Mouse (Mus musculus): ENCODE measurements at regions not wholly inside any gene's neighbourhood (a gene's known extent, or its start where the extent isn't known, plus 50 kb on each side); places are given as distances from the start of the nearest gene placed in this dataset.

DNA sequence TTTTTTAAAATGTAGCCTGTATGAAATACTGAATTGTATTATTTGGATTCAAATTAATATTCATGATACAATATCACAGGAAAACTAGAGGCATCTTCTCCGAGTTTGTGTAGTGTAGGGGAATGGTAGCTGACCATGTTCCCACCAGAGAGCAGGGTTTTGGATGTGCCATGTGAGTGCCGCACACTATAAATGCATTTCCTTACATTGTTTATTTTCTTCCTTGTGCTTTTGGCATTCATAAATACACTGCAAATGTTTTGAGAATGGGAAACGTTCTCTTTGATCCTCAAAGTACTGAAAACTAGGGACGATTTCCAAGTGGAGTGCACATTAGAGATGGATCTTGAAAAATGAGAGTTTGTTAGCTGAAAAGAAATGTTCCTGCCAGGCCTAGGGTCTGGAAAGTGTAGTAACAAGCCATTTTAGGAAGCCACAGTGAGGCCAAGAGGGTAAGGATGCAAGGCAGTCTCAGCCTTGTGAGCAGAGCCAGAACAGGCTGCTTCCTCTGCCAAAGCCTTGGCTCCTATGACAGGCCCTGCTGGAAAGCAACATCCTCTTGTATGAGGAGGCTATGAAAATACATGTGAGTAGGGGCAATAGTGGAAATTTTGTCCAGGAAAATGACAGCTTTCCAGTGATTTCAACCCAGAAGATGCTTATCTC is 331.8 kb downstream of the Inhba start:
- Histone ChIP-seq H3K9me3 (ENCODE audit: control insufficient read depth, low read length) (no peaks in the 10 kb centered on the region), H3K27ac (no peak overlapping the region), H3K4me3 (replicated peaks; ENCODE audit: low read length) (no peak overlapping the region), H3K36me3 (replicated peaks; ENCODE audit: control insufficient read depth, insufficient read depth) (no peaks in the 10 kb centered on the region), H3K9ac (no peak overlapping the region), H3K27me3 (ENCODE audit: control insufficient read depth, insufficient read depth, low read length) (no peaks in the 10 kb centered on the region), H3K4me1 (replicated peaks; ENCODE audit: control insufficient read depth, insufficient read depth, low read length) (no peaks in the 10 kb centered on the region), H3K4me2 (replicated peaks) (no peak overlapping the region)
- DNase-seq (ENCODE audit: low spot score) (no peak), ATAC-seq (ENCODE audit: low FRiP score) (no peak)
- 83% methylated on average over 4 of the region's 4 CpGs for WGBS

DNA sequence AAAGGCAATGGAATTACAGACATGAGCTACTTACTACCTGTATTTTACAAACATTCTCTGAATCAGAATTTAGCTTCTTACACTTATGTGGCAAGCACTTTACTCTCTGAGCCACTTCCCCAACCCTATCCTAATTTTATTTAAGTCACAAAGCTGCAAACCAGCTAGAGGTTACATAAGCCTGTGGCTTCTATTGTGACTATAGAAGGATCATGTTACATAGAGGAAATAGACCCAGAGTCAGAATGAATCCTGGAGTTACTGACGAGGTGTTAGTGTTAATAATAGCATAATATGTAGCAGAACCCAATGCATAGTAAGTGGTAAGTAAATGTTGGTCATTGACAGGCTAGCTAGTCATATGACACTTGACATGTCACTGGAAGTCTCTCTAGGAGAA is 337.7 kb downstream of the Inhba start:
- Histone ChIP-seq H3K27me3 (ENCODE audit: control insufficient read depth, insufficient read depth, low read length) (no peaks in the 10 kb centered on the region), H3K4me1 (replicated peaks; ENCODE audit: control insufficient read depth, insufficient read depth, low read length) (no peaks in the 10 kb centered on the region), H3K27ac (no peak overlapping the region), H3K9ac (no peak overlapping the region), H3K36me3 (replicated peaks; ENCODE audit: control insufficient read depth, insufficient read depth) (no peaks in the 10 kb centered on the region), H3K4me2 (replicated peaks) (no peak overlapping the region), H3K4me3 (replicated peaks; ENCODE audit: low read length) (no peak overlapping the region), H3K9me3 (ENCODE audit: control insufficient read depth, low read length) (no peaks in the 10 kb centered on the region)
- DNase-seq (ENCODE audit: low spot score) (no peak), ATAC-seq (ENCODE audit: low FRiP score) (no peak)
- WGBS: 43% methylated on average over 1 of the region's 1 CpGs

DNA sequence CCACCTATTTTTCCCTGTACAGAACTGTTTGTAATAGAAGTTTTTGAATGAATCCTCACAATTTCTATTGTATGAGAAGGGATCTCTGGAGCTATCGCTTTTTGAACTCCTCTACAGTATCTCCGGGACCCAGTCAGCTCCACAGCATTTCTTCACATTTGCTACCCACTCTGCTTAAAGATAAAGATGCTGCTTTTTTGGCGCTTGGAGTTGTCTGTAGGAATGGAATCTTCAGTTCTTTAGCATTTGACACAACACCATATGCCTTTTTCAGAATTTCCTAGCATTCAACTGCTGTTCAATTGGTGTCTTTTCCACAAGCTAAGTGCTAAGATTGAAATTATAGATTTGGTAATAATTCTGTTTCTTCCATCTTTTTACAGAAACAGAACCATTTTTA is 338.4 kb downstream of the Inhba start:
- no peak overlapping the region for H3K9ac ChIP-seq
- DNase-seq (ENCODE audit: low spot score) (no peak), ATAC-seq (ENCODE audit: low FRiP score) (no peak)
- no peaks in the 10 kb centered on the region for H3K27me3 ChIP-seq (ENCODE audit: control insufficient read depth, insufficient read depth, low read length)
- no peaks in the 10 kb centered on the region for H3K4me1 ChIP-seq (replicated peaks; ENCODE audit: control insufficient read depth, insufficient read depth, low read length)
- no peak overlapping the region for H3K4me2 ChIP-seq (replicated peaks)
- no peak overlapping the region for H3K4me3 ChIP-seq (replicated peaks; ENCODE audit: low read length)
- H3K27ac ChIP-seq: no peak overlapping the region
- H3K9me3 ChIP-seq (ENCODE audit: control insufficient read depth, low read length): no peaks in the 10 kb centered on the region
- 92% methylated on average over 3 of the region's 3 CpGs for WGBS
- no peaks in the 10 kb centered on the region for H3K36me3 ChIP-seq (replicated peaks; ENCODE audit: control insufficient read depth, insufficient read depth)

DNA sequence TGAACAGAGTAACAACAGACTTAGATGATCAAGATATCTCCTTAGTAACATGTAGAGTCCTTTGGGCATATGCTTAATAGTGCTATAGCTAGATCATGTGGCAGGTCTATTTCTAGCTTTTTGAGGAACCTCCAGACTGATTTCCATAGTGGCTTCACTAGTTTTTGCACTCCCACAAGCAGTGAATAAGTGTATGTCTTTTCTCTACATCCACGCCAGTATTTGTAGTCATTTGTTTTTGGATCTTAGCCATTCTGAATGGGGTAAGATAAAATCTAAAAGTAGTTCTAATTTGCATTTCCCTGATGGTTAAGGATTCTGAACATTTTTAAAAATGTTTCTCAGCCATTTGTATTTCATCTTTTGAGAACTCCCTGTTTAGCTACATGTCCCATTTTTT is 343.7 kb downstream of the Inhba start:
- Histone ChIP-seq H3K4me1 (replicated peaks; ENCODE audit: control insufficient read depth, insufficient read depth, low read length) (no peaks in the 10 kb centered on the region), H3K27me3 (ENCODE audit: control insufficient read depth, insufficient read depth, low read length) (no peaks in the 10 kb centered on the region), H3K4me3 (replicated peaks; ENCODE audit: low read length) (no peak overlapping the region), H3K27ac (no peak overlapping the region), H3K9ac (no peak overlapping the region), H3K4me2 (replicated peaks) (no peak overlapping the region), H3K9me3 (ENCODE audit: control insufficient read depth, low read length) (no peaks in the 10 kb centered on the region), H3K36me3 (replicated peaks; ENCODE audit: control insufficient read depth, insufficient read depth) (no peaks in the 10 kb centered on the region)
- DNase-seq (ENCODE audit: low spot score) (no peak), ATAC-seq (ENCODE audit: low FRiP score) (no peak)
- WGBS: 92% methylated on average over 1 of the region's 1 CpGs

DNA sequence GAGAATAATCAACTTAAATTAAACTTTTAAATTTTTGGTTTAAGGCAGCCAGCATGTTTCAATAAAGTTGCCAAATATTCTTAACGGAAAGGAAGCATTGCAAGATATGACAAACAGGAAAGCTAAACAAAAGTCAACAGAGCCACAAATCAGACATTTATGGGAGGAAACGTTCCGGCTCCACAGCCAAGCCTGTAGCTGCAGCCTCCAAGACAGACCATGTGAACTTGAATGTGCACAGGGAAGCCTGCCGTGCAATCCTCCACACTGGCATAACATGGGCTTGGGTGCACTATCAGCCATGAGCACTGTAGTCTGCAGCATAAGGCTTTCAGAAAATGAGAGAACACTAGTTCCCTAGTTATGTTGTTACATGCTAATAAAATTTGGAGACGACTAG is 367.8 kb downstream of the Inhba start:
- no peaks in the 10 kb centered on the region for H3K36me3 ChIP-seq (replicated peaks; ENCODE audit: control insufficient read depth, insufficient read depth)
- no peaks in the 10 kb centered on the region for H3K4me1 ChIP-seq (replicated peaks; ENCODE audit: control insufficient read depth, insufficient read depth, low read length)
- ATAC-seq (ENCODE audit: low FRiP score) (no peak), DNase-seq (ENCODE audit: low spot score) (no peak)
- no peaks in the 10 kb centered on the region for H3K27me3 ChIP-seq (ENCODE audit: control insufficient read depth, insufficient read depth, low read length)
- no peak overlapping the region for H3K27ac ChIP-seq
- H3K4me2 ChIP-seq (replicated peaks): no peak overlapping the region
- no peak overlapping the region for H3K9ac ChIP-seq
- H3K9me3 ChIP-seq (ENCODE audit: control insufficient read depth, low read length): no peaks in the 10 kb centered on the region
- H3K4me3 ChIP-seq (replicated peaks; ENCODE audit: low read length): no peak overlapping the region
- WGBS: 91% methylated on average over 5 of the region's 5 CpGs

DNA sequence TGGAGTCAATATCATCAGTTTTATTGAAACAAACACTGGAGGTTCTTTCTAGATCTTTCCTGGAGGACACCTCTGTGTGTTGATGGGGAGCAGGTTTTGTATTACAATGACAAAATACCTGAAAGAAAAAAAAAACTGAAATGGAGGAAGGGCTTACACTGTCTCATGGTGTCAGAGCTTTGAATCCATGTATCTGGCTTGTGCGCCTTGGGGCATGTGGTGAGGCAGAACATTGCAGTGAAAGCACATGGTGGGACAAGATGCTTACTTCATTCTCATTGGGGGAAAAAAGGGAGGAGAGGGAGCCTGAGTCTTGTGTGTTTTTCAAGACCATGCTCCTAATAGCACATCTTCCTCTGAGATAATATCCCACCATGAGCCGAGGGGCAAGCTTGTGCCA is 368.3 kb downstream of the Inhba start:
- 100% methylated on average over 2 of the region's 2 CpGs for WGBS
- H3K4me3 ChIP-seq (replicated peaks; ENCODE audit: low read length): no peak overlapping the region
- H3K4me2 ChIP-seq (replicated peaks): no peak overlapping the region
- no peak for DNase-seq (ENCODE audit: low spot score)
- no peaks in the 10 kb centered on the region for H3K36me3 ChIP-seq (replicated peaks; ENCODE audit: control insufficient read depth, insufficient read depth)
- no peaks in the 10 kb centered on the region for H3K4me1 ChIP-seq (replicated peaks; ENCODE audit: control insufficient read depth, insufficient read depth, low read length)
- no peak for ATAC-seq (ENCODE audit: low FRiP score)
- H3K9me3 ChIP-seq (ENCODE audit: control insufficient read depth, low read length): no peaks in the 10 kb centered on the region
- no peak overlapping the region for H3K9ac ChIP-seq
- H3K27ac ChIP-seq: no peak overlapping the region
- H3K27me3 ChIP-seq (ENCODE audit: control insufficient read depth, insufficient read depth, low read length): no peaks in the 10 kb centered on the region

DNA sequence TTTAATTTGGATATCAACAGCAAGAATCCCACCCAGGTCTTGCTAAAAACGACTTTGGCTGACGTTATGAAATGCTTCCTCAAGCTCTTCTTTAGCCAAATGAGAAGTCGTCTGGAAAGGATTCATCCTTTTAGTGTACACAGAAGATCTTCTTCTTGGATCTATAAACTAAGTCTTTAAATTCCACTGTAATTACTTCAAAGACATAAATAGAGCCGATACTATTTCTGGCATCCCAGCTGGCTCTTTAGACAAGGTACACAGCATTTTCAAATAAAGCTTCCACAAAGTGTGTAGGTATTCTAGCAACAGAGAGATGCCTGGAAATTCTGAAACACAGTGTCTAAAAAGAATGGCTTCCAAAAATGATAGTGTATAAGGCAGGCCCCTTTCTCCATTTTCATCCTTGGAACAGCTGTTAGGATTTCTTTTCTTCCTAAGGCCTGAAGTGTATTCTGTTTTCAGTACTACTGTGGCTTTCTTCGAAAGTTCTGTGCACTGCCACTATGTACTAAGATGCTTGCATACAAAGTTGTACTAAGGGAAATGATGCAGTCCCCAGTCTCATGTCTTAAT is 371.4 kb downstream of the Inhba start:
- DNase-seq (ENCODE audit: low spot score): no peak
- Histone ChIP-seq H3K27me3 (ENCODE audit: control insufficient read depth, insufficient read depth, low read length) (no peaks in the 10 kb centered on the region), H3K9ac (no peak overlapping the region), H3K9me3 (ENCODE audit: control insufficient read depth, low read length) (no peaks in the 10 kb centered on the region), H3K27ac (no peak overlapping the region), H3K4me1 (replicated peaks; ENCODE audit: control insufficient read depth, insufficient read depth, low read length) (no peaks in the 10 kb centered on the region), H3K4me2 (replicated peaks) (no peak overlapping the region), H3K36me3 (replicated peaks; ENCODE audit: control insufficient read depth, insufficient read depth) (no peaks in the 10 kb centered on the region), H3K4me3 (replicated peaks; ENCODE audit: low read length) (no peak overlapping the region)
- ATAC-seq (ENCODE audit: low FRiP score): no peak
- WGBS: 84% methylated on average over 5 of the region's 5 CpGs

DNA sequence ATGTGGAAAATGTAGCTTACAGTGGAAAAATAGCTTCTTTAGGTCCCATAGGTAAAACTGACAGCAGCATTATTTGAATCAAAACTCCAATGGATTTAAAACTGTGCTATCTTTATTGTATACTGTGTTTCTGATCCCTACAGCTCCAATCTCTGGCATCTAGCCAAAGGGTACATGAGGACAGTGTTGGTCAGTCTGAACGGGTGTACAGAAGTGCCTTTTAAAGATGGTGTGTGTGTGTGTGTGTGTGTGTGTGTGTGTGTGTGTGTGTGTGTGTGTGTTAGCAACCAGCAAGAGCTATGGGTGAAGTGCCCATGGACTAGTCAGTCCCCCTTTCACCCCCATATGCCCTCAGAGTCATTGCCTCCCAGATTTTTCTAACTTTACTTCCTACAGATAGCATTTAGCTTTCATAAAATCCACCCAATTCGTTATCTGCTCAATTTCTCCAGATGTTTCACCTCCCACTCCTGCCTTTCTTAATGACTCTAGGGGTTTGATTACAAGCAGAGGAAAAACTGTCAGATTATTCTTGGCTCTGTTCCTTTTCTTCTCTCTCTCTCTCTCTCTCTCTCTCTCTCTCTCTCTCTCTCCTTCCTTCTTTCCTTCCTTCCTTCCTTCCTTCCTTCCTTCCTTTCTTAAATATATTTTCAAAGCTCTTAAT is 404.8 kb downstream of the Inhba start:
- H3K9me3 ChIP-seq (ENCODE audit: control insufficient read depth, low read length): no peaks in the 10 kb centered on the region
- H3K27me3 ChIP-seq (ENCODE audit: control insufficient read depth, insufficient read depth, low read length): no peaks in the 10 kb centered on the region
- H3K4me2 ChIP-seq (replicated peaks): no peak overlapping the region
- 67% methylated on average over 2 of the region's 2 CpGs for WGBS
- H3K4me1 ChIP-seq (replicated peaks; ENCODE audit: control insufficient read depth, insufficient read depth, low read length): no peaks in the 10 kb centered on the region
- no peaks in the 10 kb centered on the region for H3K36me3 ChIP-seq (replicated peaks; ENCODE audit: control insufficient read depth, insufficient read depth)
- H3K27ac ChIP-seq: no peak overlapping the region
- DNase-seq (ENCODE audit: low spot score) (no peak), ATAC-seq (ENCODE audit: low FRiP score) (no peak)
- H3K9ac ChIP-seq: no peak overlapping the region
- no peak overlapping the region for H3K4me3 ChIP-seq (replicated peaks; ENCODE audit: low read length)

DNA sequence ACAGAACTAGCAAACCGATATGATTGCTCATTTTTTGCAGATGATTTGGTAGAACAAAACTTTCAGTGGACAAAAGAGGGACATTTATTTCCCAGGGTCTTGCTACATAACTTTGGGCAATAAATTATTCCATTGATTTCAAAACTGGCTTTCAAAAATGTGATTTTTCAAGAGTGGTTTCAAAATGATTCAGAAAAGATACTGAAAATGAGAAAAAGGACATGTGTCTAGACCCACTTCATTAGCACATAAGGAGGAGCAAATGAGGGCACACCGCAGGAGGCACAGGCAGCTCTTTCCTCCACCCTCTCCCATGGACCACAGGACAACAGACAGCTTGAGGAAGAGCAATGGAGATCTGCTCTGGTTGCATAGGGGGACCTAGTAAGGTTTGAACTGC is 412.5 kb downstream of the Inhba start:
- ATAC-seq (ENCODE audit: low FRiP score) (no peak), DNase-seq (ENCODE audit: low spot score) (no peak)
- Histone ChIP-seq H3K36me3 (replicated peaks; ENCODE audit: control insufficient read depth, insufficient read depth) (no peaks in the 10 kb centered on the region), H3K9me3 (ENCODE audit: control insufficient read depth, low read length) (no peaks in the 10 kb centered on the region), H3K9ac (no peak overlapping the region), H3K4me2 (replicated peaks) (no peak overlapping the region), H3K4me1 (replicated peaks; ENCODE audit: control insufficient read depth, insufficient read depth, low read length) (no peaks in the 10 kb centered on the region), H3K27ac (no peak overlapping the region), H3K4me3 (replicated peaks; ENCODE audit: low read length) (no peak overlapping the region), H3K27me3 (ENCODE audit: control insufficient read depth, insufficient read depth, low read length) (no peaks in the 10 kb centered on the region)
- WGBS: 82% methylated on average over 2 of the region's 2 CpGs

Data from hindbrain, embryonic 14.5 days (tissue).